Mouse (Mus musculus) heart, embryonic 12.5 days (tissue): ENCODE measurements around the gene Marc2. TPM values are rescaled to one million over a fixed set of nuclear protein-coding genes. Genes with fewer than 3 reads are reported as not detected.

Experiments
- ATAC-seq: fragments of 200-750 bp; cut with Nextera tagmentation; 2 replicates; pipeline ENCODE4 v1.8.0; 2017; ENCODE audit warnings: moderate TSS enrichment, moderate library complexity; ENCODE audit not compliant: insufficient number of reproducible peaks, low FRiP score
- H3K27ac ChIP-seq: fragments of 300-500 bp; sonication (generic); 2 replicates; pipeline ENCODE4 v1.5.1; 2016; ENCODE audit warnings: mild to moderate bottlenecking, moderate library complexity; ENCODE audit not compliant: poor library complexity, severe bottlenecking
- H3K27me3 ChIP-seq: fragments of 300-500 bp; sonication (generic); replicated peaks from 2 replicates; pipeline ENCODE4 v1.6.1; 2016; ENCODE audit warnings: mild to moderate bottlenecking, moderate library complexity
- H3K36me3 ChIP-seq: fragments of 300-500 bp; sonication (generic); 2 replicates; pipeline ENCODE4 v1.6.1; 2016; ENCODE audit warnings: mild to moderate bottlenecking, moderate library complexity
- H3K4me1 ChIP-seq: fragments of 300-500 bp; sonication (generic); replicated peaks from 2 replicates; pipeline ENCODE4 v1.6.1; 2016; ENCODE audit warnings: mild to moderate bottlenecking
- H3K4me2 ChIP-seq: fragments of 300-500 bp; sonication (generic); 2 replicates; pipeline ENCODE4 v1.6.1; 2016; ENCODE audit warnings: mild to moderate bottlenecking, moderate library complexity
- H3K4me3 ChIP-seq: fragments of 300-500 bp; sonication (generic); 2 replicates; pipeline ENCODE4 v1.5.1; 2016; ENCODE audit warnings: mild to moderate bottlenecking
- H3K9ac ChIP-seq: fragments of 300-500 bp; sonication (generic); 2 replicates; pipeline ENCODE4 v1.6.1; 2016; ENCODE audit warnings: mild to moderate bottlenecking, moderate library complexity
- H3K9me3 ChIP-seq: fragments of 300-500 bp; sonication (generic); replicated peaks from 2 replicates; pipeline ENCODE4 v1.6.1; 2016; ENCODE audit warnings: mild to moderate bottlenecking, moderate library complexity
- WGBS: fragments of 180-500 bp; shearing (Covaris S2); methylation state at CpG from one replicate; pipeline ENCODE4 v1.1.7; 2016; 5-methylcytosine and 5-hydroxymethylcytosine counted together
- polyA plus RNA-seq: library from polyadenylated mRNA; unstranded; fragments of >200 nt; fragmentation: Nextera tagmentation; extraction: Ambion mirVana; gene quantifications from 2 replicates; pipeline ENCODE4 v1.2.1, GENCODE M21; 2016

Marc2 gene
- polyA plus RNA-seq, result 92.5 and 95.8 TPM in 2 replicates

- peak; percentile 31 for ATAC-seq
- 5% methylated on average over 18 of the region's 18 CpGs for WGBS
These were observed at the start of gene Marc2 for GRCm38 (mm10) chr1:184846092-184846750. Marc2 (minus strand) TSS chr1:184846451.

GRCm38 (mm10) chr1:184891998-184892397 is 45.7 kb upstream of the Marc2 start:
- 66% methylated on average over 3 of the region's 3 CpGs for WGBS
- H3K9ac ChIP-seq, result no peak overlapping the region
- no peak for ATAC-seq
- H3K4me3 ChIP-seq, result no peak overlapping the region
- H3K9me3 ChIP-seq, result no peaks in the 10 kb centered on the region
- H3K27me3 ChIP-seq, result no peaks in the 10 kb centered on the region
- H3K4me1 ChIP-seq, result no peaks in the 10 kb centered on the region
- H3K4me2 ChIP-seq, result no peak overlapping the region
- H3K27ac ChIP-seq, result no peak overlapping the region
- no peaks in the 10 kb centered on the region for H3K36me3 ChIP-seq

More at GRCm38 (mm10) chr1:184846092-184846750, at the start of gene Marc2:
- peaks cover 16% of the 10 kb centered on the region for H3K27me3 ChIP-seq
- H3K9me3 ChIP-seq, result no peaks in the 10 kb centered on the region
- H3K4me1 ChIP-seq, result peaks cover 27% of the 10 kb centered on the region
- peak within 1 kb of the TSS; percentile 83 for H3K4me2 ChIP-seq
- peak within 1 kb of the TSS; percentile 72 for H3K27ac ChIP-seq
- H3K9ac ChIP-seq, result peak within 1 kb of the TSS; percentile 94
- peak within 1 kb of the TSS; percentile 85 for H3K4me3 ChIP-seq
- no peaks in the 10 kb centered on the region for H3K36me3 ChIP-seq

GRCm38 (mm10) chr1:184889454-184889853 is 43.2 kb upstream of the Marc2 start:
- no peaks in the 10 kb centered on the region for H3K36me3 ChIP-seq
- H3K27ac ChIP-seq, result no peak overlapping the region
- H3K4me3 ChIP-seq, result no peak overlapping the region
- H3K9ac ChIP-seq, result no peak overlapping the region
- whole genome bisulfite sequencing, result 83% methylated on average over 6 of the region's 6 CpGs
- no peak overlapping the region for H3K4me2 ChIP-seq
- no peaks in the 10 kb centered on the region; the same call in 1 of the 2 replicates for H3K27me3 ChIP-seq
- H3K9me3 ChIP-seq, result no peaks in the 10 kb centered on the region
- ATAC-seq, result no peak
- no peaks in the 10 kb centered on the region for H3K4me1 ChIP-seq

GRCm38 (mm10) chr1:184886160-184886559 is 39.9 kb upstream of the Marc2 start:
- H3K27me3 ChIP-seq, result peaks cover 28% of the 10 kb centered on the region
- no peak overlapping the region for H3K4me2 ChIP-seq
- 89% methylated on average over 1 of the region's 1 CpGs for WGBS
- H3K27ac ChIP-seq, result no peak overlapping the region
- no peak overlapping the region for H3K4me3 ChIP-seq
- peaks cover 9% of the 10 kb centered on the region; the same call in 1 of the 2 replicates for H3K4me1 ChIP-seq
- H3K9me3 ChIP-seq, result no peaks in the 10 kb centered on the region
- no peak for ATAC-seq
- H3K36me3 ChIP-seq, result no peaks in the 10 kb centered on the region
- no peak overlapping the region for H3K9ac ChIP-seq

- H3K4me3 ChIP-seq, result peak within 1 kb of the TSS; percentile 56
- H3K27me3 ChIP-seq, result peaks cover 33% of the 10 kb centered on the region
- H3K27ac ChIP-seq, result no peak within 1 kb of the TSS
These were observed 36.3 kb upstream of the Marc2 start, which contains the start of gene C130074G19Rik for GRCm38 (mm10) chr1:184882281-184883268. C130074G19Rik (minus strand) TSS chr1:184883218.

GRCm38 (mm10) chr1:184881861-184882260 is 35.6 kb upstream of the Marc2 start:
- WGBS, result 42% methylated on average over 7 of the region's 7 CpGs
- Histone ChIP-seq H3K36me3 (no peaks in the 10 kb centered on the region), H3K4me3 (peak overlapping the region; percentile 56), H3K9ac (peak overlapping the region; percentile 67; the same call in 1 of the 2 replicates), H3K27me3 (peaks cover 33% of the 10 kb centered on the region), H3K27ac (no peak overlapping the region), H3K9me3 (no peaks in the 10 kb centered on the region), H3K4me1 (peaks cover 14% of the 10 kb centered on the region; the same call in 1 of the 2 replicates), H3K4me2 (peak overlapping the region; percentile 94)
- no peak for ATAC-seq

More at GRCm38 (mm10) chr1:184882281-184883268, 36.3 kb upstream of the Marc2 start, which contains the start of gene C130074G19Rik:
- H3K4me1 ChIP-seq, result peaks cover 14% of the 10 kb centered on the region; the same call in 1 of the 2 replicates
- H3K36me3 ChIP-seq, result no peaks in the 10 kb centered on the region
- H3K9ac ChIP-seq, result peak within 1 kb of the TSS; percentile 67
- peak within 1 kb of the TSS; percentile 94 for H3K4me2 ChIP-seq
- ATAC-seq, result peak; percentile 89
- WGBS, result 2% methylated on average over 77 of the region's 77 CpGs
- H3K9me3 ChIP-seq, result no peaks in the 10 kb centered on the region

GRCm38 (mm10) chr1:184881211-184881610 is 35.0 kb upstream of the Marc2 start:
- Histone ChIP-seq H3K4me3 (peak overlapping the region; percentile 56; the same call in 1 of the 2 replicates), H3K4me2 (peak overlapping the region; percentile 94), H3K4me1 (peaks cover 14% of the 10 kb centered on the region; the same call in 1 of the 2 replicates), H3K27me3 (peaks cover 33% of the 10 kb centered on the region), H3K27ac (no peak overlapping the region), H3K9ac (no peak overlapping the region), H3K9me3 (no peaks in the 10 kb centered on the region), H3K36me3 (no peaks in the 10 kb centered on the region)
- WGBS, result 79% methylated on average over 5 of the region's 5 CpGs
- ATAC-seq, result no peak

- Histone ChIP-seq H3K4me1 (peaks cover 14% of the 10 kb centered on the region; the same call in 1 of the 2 replicates), H3K27me3 (peaks cover 37% of the 10 kb centered on the region), H3K4me3 (no peak overlapping the region), H3K9me3 (no peaks in the 10 kb centered on the region), H3K4me2 (no peak overlapping the region), H3K27ac (no peak overlapping the region), H3K36me3 (no peaks in the 10 kb centered on the region), H3K9ac (no peak overlapping the region)
- ATAC-seq, result no peak
- WGBS, result 73% methylated on average over 6 of the region's 6 CpGs
These were observed 32.6 kb upstream of the Marc2 start for GRCm38 (mm10) chr1:184878860-184879259.

GRCm38 (mm10) chr1:184877306-184877705 is 31.1 kb upstream of the Marc2 start:
- Histone ChIP-seq H3K9me3 (no peaks in the 10 kb centered on the region), H3K36me3 (no peaks in the 10 kb centered on the region), H3K4me3 (no peak overlapping the region), H3K4me1 (peaks cover 6% of the 10 kb centered on the region; the same call in 1 of the 2 replicates), H3K27ac (no peak overlapping the region), H3K9ac (no peak overlapping the region), H3K27me3 (peaks cover 27% of the 10 kb centered on the region), H3K4me2 (no peak overlapping the region)
- ATAC-seq, result no peak
- WGBS, result 51% methylated on average over 2 of the region's 2 CpGs

- Histone ChIP-seq H3K4me3 (no peak overlapping the region), H3K9me3 (no peaks in the 10 kb centered on the region), H3K27me3 (peaks cover 11% of the 10 kb centered on the region; the same call in 1 of the 2 replicates), H3K36me3 (no peaks in the 10 kb centered on the region), H3K4me2 (no peak overlapping the region), H3K9ac (no peak overlapping the region), H3K27ac (no peak overlapping the region), H3K4me1 (peaks cover 12% of the 10 kb centered on the region)
- no peak for ATAC-seq
- WGBS, result 79% methylated on average over 11 of the region's 11 CpGs
These were observed 27.7 kb upstream of the Marc2 start for GRCm38 (mm10) chr1:184873910-184874309.
